Mouse (Mus musculus): Measurements from ENCODE around the gene Eif4g3.

GRCm38 (mm10) chr4:138044841-138045500, 52.1 kb downstream of the Eif4g3 start:
- no peak for TF ChIP-seq CTCF (IDR thresholded peaks at IDR 0.05; ENCODE audit: control insufficient read depth, insufficient read depth, insufficient replicate concordance, low read depth, low read length)
- no peak for TF ChIP-seq POLR2A (IDR thresholded peaks at IDR 0.05; ENCODE audit: control insufficient read depth, low read depth, low read length)
